Mouse (Mus musculus) G1E (cell line): ENCODE results near the gene Tob1.

ENCODE experiments used
- CTCF ChIP-seq: IDR thresholded peaks from 2 replicates; pipeline ENCODE4 v1.5.1; 2012; ENCODE audit warnings: low read depth, low read length, inconsistent platforms, mixed read lengths
- GATA1 ChIP-seq: IDR thresholded peaks from 2 replicates; pipeline ENCODE4 v1.6.1; 2012; ENCODE audit warnings: borderline replicate concordance, low read length, inconsistent platforms, mixed read lengths
- GATA2 ChIP-seq: IDR thresholded peaks from 2 replicates; pipeline ENCODE4 v1.6.1; 2012; ENCODE audit warnings: low read depth, low read length, inconsistent platforms, borderline replicate concordance
- POLR2AphosphoS5 ChIP-seq: IDR thresholded peaks from 2 replicates; pipeline ENCODE4 v1.6.1; 2012; ENCODE audit warnings: low read depth, low read length, inconsistent platforms; ENCODE audit not compliant: insufficient replicate concordance

DNA sequence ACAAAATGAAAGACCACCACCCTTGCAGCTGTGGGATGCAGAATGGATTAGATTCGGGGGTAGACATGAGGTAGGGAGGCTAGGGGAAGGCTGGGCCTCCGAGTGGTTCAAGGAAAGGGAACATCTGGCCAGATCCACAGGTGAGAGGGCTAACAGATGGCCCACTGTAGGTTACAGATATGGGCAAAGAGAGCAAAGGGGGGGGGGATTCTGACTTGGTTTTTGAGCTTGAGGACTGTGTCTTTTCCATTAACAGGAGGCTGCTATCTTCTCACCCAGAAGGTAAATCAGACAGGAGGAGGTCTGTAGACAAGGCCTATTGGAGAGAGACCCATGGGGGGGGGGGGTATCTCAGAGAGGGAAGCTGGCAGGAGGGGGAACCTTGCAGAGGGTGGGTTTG lies 11.5 kb upstream of the Tob1 start:
- TF ChIP-seq CTCF, result no peak
- no peak for TF ChIP-seq GATA1
- TF ChIP-seq GATA2, result no peak
- no peak for TF ChIP-seq POLR2AphosphoS5
